Mouse (Mus musculus): ENCODE data around the gene Capn3.
A peak's percentile ranks its signal among the peaks of the same experiment; 100 is the strongest.

Capn3 gene

GRCm38 (mm10) chr2:120482506-120483389, 26.9 kb downstream of the Capn3 start:
- DNase-seq = no peak

- DNase-seq = no peak
Observed at GRCm38 (mm10) chr2:120484241-120484640, 28.4 kb downstream of the Capn3 start.

- no peak for DNase-seq
Observed at GRCm38 (mm10) chr2:120493254-120493653, 37.4 kb downstream of the Capn3 start.

DNA sequence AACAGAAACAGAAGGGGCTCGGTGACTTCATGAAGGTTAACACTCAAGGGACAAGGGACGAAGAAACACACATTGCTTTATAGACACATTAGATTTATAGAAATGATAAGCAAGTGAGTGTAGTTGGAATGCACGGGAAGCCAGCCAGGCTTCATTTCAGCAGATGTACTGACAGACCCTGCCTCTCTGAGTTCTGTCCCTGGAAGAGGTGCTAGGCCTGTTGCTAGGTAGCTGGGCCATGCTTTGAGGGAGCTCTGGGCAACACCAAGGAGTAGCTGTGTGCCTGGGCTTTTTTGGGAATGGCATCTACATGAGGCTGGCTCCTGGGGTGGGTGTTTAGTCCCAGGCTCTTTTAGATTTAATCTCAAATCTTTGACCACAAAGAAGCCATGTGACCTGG, 40.7 kb downstream of the Capn3 start:
- no peak for DNase-seq

- DNase-seq = no peak
Observed at GRCm38 (mm10) chr2:120499971-120500471, 44.2 kb downstream of the Capn3 start.

DNA sequence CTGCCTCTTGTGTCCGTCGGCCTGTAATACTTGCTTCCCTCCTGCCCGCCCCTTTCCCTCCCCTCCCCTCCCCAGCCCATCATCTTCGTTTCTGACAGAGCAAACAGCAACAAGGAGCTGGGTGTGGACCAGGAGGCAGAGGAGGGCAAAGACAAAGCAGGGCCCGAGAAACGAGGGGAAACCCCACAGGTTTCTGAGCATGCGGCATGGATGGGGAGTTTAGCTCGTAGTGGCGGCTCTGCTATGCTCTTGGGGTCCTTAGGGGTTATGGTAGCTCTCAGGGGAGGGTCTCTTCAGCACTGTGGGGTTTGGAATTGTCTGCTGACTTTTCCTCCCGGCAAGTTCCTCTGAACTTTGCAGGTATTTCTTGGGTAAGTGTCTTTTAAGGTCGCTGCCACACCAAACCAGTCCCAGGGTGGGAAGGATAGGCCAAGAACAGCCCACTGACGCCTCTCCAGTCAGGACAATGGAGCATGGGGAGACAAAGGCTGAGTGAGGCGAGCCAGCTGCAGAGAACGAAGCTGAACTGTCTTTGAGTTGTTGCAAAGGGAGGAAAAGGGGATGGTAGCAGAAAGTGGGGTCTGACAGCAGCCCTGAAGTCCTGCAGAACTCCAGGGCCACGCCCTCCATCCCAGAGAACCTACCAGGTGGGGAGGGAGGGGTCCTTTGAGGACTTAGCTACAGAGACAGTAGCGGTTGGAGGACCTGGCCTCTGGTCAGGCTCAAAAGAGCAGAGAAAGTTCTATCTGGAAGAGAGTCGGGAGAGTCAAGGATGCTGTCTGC, 45.5 kb downstream of the Capn3 start:
- DNase-seq = no peak

DNA sequence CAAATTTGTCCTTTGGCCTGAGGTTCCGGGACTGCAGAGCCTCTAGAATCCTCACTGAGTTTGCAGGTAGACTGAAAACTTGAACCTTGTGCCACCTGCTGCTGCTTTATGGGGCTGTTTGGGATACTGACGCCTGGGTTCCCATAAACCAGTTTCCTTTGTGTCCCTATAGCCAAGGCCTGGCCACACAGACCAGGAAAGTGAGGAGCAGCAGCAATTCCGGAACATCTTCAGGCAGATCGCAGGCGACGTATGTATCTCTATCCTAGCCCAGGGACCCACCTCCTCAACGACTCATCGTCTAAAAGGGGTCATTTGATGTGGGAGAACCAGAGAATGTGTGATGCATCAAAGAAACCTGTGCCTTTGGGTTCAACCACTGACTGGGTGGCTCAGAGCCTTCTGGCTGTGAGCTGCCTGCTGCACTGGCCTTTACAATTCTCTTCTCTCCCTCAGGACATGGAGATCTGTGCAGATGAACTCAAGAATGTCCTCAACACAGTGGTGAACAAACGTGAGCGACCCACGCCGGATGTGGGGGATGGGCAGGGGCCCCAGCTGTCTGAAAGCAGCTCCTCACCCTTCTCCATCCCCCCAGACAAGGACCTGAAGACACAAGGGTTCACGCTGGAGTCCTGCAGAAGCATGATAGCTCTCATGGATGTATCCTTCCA, 46.2 kb downstream of the Capn3 start:
- peak in 1 of 2 experiments; percentile 6 for DNase-seq

- peak; percentile 25 to 32 for DNase-seq
Observed at GRCm38 (mm10) chr2:120502605-120502990, 46.8 kb downstream of the Capn3 start.

DNA sequence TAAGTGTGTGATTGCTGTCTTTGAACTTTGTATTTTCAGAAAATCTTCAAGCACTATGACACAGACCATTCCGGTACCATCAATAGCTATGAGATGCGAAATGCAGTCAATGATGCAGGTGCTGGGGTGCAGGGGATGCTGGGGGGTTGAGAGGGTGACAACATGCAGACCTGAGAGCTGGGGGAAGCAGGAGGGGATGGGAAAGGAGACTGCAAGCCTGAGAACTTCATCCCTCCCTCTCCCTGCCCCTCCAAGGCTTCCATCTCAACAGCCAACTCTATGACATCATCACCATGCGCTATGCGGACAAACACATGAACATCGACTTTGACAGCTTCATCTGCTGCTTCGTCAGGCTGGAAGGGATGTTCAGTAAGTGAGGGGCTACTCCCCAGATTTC, 47.3 kb downstream of the Capn3 start:
- no peak for DNase-seq

- no peak for DNase-seq
Observed at GRCm38 (mm10) chr2:120503992-120504391, 48.2 kb downstream of the Capn3 start.

GRCm38 (mm10) chr2:120514181-120514580, 58.4 kb downstream of the Capn3 start:
- no peak for DNase-seq

DNA sequence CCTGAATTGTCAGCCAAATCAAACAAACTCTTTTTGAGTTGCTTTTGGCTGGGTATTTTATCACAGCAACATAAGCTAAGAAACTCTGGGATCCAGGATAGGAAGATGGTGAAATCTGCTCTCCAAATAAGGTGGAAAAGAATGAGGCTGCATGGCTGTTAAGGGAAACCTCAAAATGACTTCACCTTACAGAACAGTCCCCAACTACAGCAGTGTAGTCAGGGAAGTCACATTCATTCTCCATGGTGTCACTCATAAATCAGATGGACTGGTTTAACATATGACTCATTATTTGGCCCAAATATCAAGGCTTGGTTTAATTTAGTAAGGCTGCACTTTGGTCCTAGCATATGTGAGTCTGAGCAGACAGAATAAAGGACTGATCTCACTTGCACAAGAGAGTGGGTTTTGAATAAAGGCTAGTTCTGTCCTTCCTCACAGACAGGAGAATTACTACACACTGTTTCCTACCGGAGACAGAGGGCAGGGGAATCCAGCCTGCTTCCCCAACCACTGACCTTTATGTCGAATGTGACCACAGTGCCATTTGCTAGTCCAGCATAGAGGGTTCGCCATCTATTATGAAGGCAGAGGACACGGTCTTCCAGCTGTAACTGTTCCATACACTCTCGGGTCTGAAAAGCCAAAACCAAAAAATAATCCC, 62.9 kb downstream of the Capn3 start:
- no peak for DNase-seq

DNA sequence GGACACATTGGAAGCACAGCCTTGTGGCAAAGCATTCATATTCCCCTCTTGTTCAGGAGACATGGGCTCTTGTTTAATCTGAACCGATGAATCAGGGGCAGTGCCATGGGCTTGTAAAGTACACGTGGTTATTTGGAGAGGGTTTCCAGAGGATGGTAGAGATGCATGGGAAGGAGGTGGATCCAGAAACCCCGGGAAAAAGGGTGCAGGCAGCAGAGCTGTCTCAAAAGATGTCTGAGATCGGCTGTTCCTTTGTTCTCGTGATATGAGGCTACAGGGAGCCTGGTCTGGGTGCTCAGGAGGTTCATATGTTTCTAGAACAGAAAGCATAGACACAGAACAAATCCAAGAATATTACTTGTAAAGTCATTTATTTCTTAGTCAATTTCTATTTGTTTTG, 71.0 kb downstream of the Capn3 start:
- no peak for DNase-seq

GRCm38 (mm10) chr2:120529531-120529930, 73.7 kb downstream of the Capn3 start:
- DNase-seq = no peak

DNA sequence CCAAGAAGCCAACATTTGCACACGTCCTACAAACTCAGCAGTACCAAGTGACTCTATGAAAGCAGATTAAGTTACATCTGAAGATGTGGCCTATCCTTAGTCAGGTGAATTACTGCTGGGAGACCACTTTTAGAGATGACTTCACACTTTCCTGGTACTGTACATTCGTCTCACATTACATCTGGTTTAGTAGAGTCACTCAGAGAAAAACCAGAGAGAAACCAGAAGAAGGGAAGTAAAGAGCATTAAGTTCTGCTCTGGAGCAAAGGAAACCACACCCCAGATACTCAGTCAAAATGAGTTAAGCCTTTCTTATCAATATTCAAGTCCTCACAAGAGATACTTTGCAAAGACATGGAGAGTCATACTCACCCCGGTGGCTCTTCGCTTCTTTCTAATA, 75.4 kb downstream of the Capn3 start:
- DNase-seq = no peak

DNA sequence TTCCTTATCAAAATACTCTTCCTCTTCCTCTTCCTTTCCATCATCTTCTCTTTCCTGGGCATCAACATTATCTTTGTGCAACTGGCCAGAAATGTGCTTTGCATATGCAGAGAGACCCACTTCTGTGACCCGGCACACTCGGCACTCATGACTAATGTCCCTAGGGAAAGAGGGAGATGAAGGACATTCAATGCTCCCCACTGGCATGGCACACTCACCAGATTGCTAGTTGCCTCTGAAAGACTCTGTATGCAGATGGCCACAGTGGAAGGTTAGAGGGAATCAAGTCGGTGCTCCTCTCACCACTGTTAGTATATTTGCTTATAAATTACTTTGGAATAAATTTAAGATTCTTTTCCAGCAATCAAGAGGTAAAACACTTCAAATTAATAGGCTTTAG, 83.5 kb downstream of the Capn3 start:
- no peak for DNase-seq

DNA sequence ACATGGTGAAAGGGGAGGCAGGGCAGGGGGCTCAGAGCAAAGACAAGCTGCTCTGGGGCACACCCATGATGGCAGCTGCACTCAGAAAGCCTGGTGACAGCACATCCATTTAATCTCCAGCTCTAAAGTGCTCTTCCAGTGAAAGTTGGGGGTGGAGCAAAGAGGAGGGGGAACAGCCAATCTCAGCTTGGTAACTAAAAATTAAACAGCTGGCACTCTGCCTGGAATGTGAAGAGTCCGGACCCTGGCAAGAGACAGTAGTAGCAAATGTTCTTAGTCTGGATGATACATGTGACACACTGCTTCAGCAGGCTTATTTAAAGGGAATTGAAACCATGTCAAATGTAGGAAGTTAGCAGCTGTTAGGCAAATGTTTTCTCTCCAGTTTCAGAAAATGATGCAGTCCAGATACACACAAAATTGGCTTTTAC, 84.0 kb downstream of the Capn3 start:
- peak; percentile 9 to 26 for DNase-seq

DNA sequence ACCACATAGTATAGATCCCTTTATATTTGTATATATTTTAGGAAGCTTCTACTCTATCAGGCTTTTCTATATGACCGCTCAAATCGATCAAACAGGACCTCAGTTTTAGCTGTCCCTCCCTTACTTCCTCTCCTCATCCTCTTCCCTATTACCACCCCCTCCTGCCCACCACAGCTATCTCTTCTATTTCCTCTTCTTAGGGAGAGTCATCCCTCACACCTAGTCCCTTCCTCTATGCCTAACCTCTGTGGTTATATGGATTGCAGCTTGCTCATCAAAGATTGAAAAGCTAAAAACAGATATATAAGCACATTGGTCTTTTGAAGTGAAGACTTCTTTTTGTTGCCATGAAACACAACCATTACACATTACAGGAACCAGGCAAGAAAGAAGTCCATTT, 88.9 kb downstream of the Capn3 start:
- DNase-seq = no peak
